Mouse (Mus musculus) kidney, adult 2 months (tissue): ENCODE measurements around the gene Rps10. TPM values are rescaled to one million over a fixed set of nuclear protein-coding genes. Genes with fewer than 3 reads are reported as not detected.

ENCODE experiments used
- DNase-seq: peaks from one replicate; pipeline ENCODE4 v3.0.0; 2021
- H3K27ac ChIP-seq: fragments of 200-500 bp; 2 replicates; pipeline ENCODE4 v1.5.1; 2012; ENCODE audit warnings: low read depth, low read length, control low read depth, inconsistent platforms; ENCODE audit not compliant: insufficient read depth
- H3K27me3 ChIP-seq: fragments of 200-500 bp; replicated peaks from 2 replicates; pipeline ENCODE4 v1.6.1; 2012; ENCODE audit warnings: mild to moderate bottlenecking, moderate library complexity, low read length, inconsistent platforms; ENCODE audit not compliant: control insufficient read depth, insufficient read depth
- H3K36me3 ChIP-seq: fragments of 200-500 bp; 2 replicates; pipeline ENCODE4 v1.6.1; 2012; ENCODE audit warnings: mild to moderate bottlenecking, moderate library complexity, low read length, inconsistent platforms; ENCODE audit not compliant: control insufficient read depth, insufficient read depth
- H3K4me1 ChIP-seq: fragments of 200-500 bp; 2 replicates; pipeline ENCODE4 v1.6.1; 2011; ENCODE audit warnings: low read length; ENCODE audit not compliant: control insufficient read depth, insufficient read depth
- H3K4me3 ChIP-seq: fragments of 200-500 bp; 2 replicates; pipeline ENCODE4 v1.5.1; 2011; ENCODE audit warnings: mild to moderate bottlenecking, low read depth, low read length, control low read depth; ENCODE audit not compliant: insufficient read depth
- CTCF ChIP-seq: fragments of 200-500 bp; conservative IDR thresholded peaks from 2 replicates; pipeline ENCODE4 v1.5.1; 2011; ENCODE audit warnings: low read depth, mild to moderate bottlenecking, control low read depth, low read length, moderate library complexity, mixed read lengths; ENCODE audit not compliant: insufficient read depth, insufficient read length
- POLR2A ChIP-seq: fragments of 200-500 bp; IDR thresholded peaks from one replicate; pipeline ENCODE4 v1.6.1; 2011; ENCODE audit warnings: low read depth, low read length, control low read depth
- WGBS: fragments of 180-500 bp; shearing (Covaris S2); methylation state at CpG from one replicate; pipeline ENCODE4 v1.1.7; 2018; 5-methylcytosine and 5-hydroxymethylcytosine counted together
- polyA plus RNA-seq: library from polyadenylated mRNA; depleted of rRNA; stranded (reverse); fragments of >200 nt; gene quantifications from 2 replicates; pipeline ENCODE4 v1.2.3, GENCODE M21; 2012; rRNA removed

The Rps10 gene
- polyA plus RNA-seq, 1 experiment: 927 TPM

- TF ChIP-seq POLR2A: no peak
- 65% methylated on average over 15 of the region's 15 CpGs for WGBS
- no peaks in the 10 kb centered on the region for H3K27me3 ChIP-seq
- no peak overlapping the region for H3K27ac ChIP-seq
- peaks cover 6% of the 10 kb centered on the region; the same call in 1 of the 2 replicates for H3K4me1 ChIP-seq
- no peak overlapping the region for H3K4me3 ChIP-seq
- no peaks in the 10 kb centered on the region for H3K36me3 ChIP-seq
- DNase-seq: no peak
These were observed 40.7 kb downstream of the Rps10 start for GRCm38 (mm10) chr17:27595659-27596375.

DNA sequence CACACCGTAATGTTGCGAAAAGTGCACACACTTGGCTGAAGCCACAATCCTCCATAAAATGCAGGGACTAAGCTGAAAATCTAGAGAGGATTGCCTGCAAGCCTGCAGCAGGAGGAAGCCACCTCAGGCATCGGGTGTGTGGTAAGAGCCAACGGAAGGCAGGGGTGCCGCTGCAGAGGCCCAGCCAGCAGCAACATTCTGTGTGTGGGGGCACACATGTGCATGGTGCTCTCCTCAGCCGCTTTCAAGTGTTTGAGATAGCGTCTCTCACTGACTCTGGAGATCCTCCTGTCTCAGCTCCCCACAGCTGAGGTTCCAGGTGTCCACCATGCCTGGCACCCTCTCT lies 43.9 kb downstream of the Rps10 start:
- TF ChIP-seq POLR2A (no peak), CTCF (no peak)
- Histone ChIP-seq H3K27ac (no peak overlapping the region), H3K27me3 (no peaks in the 10 kb centered on the region), H3K4me1 (peaks cover 6% of the 10 kb centered on the region), H3K4me3 (no peak overlapping the region), H3K36me3 (no peaks in the 10 kb centered on the region)
- WGBS: 98% methylated on average over 7 of the region's 7 CpGs
- no peak for DNase-seq

GRCm38 (mm10) chr17:27591826-27592564 lies 44.5 kb downstream of the Rps10 start:
- peaks cover 8% of the 10 kb centered on the region for H3K4me1 ChIP-seq
- DNase-seq: no peak
- H3K4me3 ChIP-seq: no peak overlapping the region
- H3K27me3 ChIP-seq: no peaks in the 10 kb centered on the region
- no peak overlapping the region for H3K27ac ChIP-seq
- no peaks in the 10 kb centered on the region for H3K36me3 ChIP-seq
- TF ChIP-seq POLR2A (no peak), CTCF (peak; percentile 46)
- WGBS: 76% methylated on average over 12 of the region's 12 CpGs

DNA sequence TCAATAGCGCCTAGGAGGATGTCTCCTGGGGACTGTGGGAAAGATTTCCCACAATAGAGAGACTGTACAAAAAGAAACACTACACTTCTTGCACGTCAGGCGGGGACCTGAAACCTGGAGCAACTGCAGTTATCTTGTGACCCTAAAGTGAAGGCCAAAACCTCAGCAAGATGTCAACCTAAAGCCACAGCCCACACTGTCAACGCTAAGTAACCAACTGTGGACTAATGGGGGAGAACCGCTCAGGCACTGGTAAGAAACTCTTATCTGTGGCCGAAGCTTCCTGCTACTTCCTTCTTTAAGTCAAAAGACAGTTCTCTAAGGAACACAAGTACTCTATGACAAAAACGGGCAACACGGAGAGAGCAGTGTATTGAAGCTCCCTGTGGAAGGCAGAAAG lies 48.2 kb downstream of the Rps10 start:
- H3K27me3 ChIP-seq: no peaks in the 10 kb centered on the region
- H3K4me3 ChIP-seq: no peak overlapping the region
- DNase-seq: no peak
- H3K36me3 ChIP-seq: no peaks in the 10 kb centered on the region
- H3K4me1 ChIP-seq: peaks cover 13% of the 10 kb centered on the region
- WGBS: 65% methylated on average over 8 of the region's 8 CpGs
- TF ChIP-seq CTCF (no peak), POLR2A (no peak)
- no peak overlapping the region for H3K27ac ChIP-seq

GRCm38 (mm10) chr17:27587252-27587651 lies 49.2 kb downstream of the Rps10 start:
- no peaks in the 10 kb centered on the region for H3K36me3 ChIP-seq
- 49% methylated on average over 12 of the region's 12 CpGs for WGBS
- peak overlapping the region; percentile 15; the same call in 1 of the 2 replicates for H3K27ac ChIP-seq
- H3K4me1 ChIP-seq: peaks cover 13% of the 10 kb centered on the region
- H3K27me3 ChIP-seq: no peaks in the 10 kb centered on the region
- no peak overlapping the region for H3K4me3 ChIP-seq
- no peak for TF ChIP-seq CTCF
- TF ChIP-seq POLR2A: no peak
- peak; percentile 74 for DNase-seq

GRCm38 (mm10) chr17:27586661-27587060 lies 49.8 kb downstream of the Rps10 start:
- WGBS: 60% methylated on average over 9 of the region's 9 CpGs
- no peak overlapping the region for H3K4me3 ChIP-seq
- H3K27ac ChIP-seq: no peak overlapping the region
- TF ChIP-seq POLR2A (no peak), CTCF (no peak)
- H3K27me3 ChIP-seq: no peaks in the 10 kb centered on the region
- no peak for DNase-seq
- no peaks in the 10 kb centered on the region for H3K36me3 ChIP-seq
- H3K4me1 ChIP-seq: peaks cover 13% of the 10 kb centered on the region

DNA sequence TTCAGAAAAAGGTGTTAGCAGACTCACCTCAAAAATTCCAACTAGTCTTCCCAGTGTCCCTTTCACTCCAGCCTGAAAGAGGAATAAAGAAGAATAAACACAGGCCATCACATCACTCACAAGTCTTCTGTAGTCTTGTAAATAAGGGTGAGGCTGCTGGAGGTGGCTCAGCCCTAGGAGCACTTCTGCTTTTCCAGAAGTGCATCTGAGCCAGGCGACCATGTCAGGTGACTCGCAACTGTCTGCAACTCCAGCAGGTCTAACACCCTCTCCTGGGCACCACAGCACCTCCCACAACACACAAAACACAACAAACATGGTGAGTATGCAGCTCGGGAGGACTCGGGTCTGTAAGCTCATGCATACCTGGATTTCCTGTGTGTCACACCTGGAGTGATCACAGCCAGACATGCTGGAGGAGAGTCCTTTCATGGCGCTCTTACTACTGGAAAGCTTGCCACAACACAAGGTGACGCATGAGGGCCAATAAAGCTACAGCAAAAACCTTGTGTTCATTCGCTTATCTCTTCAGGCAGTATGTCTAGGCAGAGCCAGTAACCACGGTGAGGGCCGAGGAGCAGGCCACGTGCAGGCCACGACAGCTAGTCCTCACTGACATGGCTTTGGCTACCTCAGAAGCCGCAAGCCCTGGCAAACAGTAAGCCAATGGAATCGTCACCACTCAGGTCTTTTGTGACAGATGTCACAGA lies 53.1 kb downstream of the Rps10 start:
- no peak for DNase-seq
- 89% methylated on average over 13 of the region's 13 CpGs for WGBS
- TF ChIP-seq CTCF (no peak), POLR2A (no peak)
- no peaks in the 10 kb centered on the region for H3K27me3 ChIP-seq
- no peak overlapping the region for H3K27ac ChIP-seq
- no peak overlapping the region for H3K4me3 ChIP-seq
- peaks cover 13% of the 10 kb centered on the region for H3K4me1 ChIP-seq
- H3K36me3 ChIP-seq: no peaks in the 10 kb centered on the region; the same call in 1 of the 2 replicates

Other genes starting within 250 kb of the Rps10 start
- gene Grm4, start 115.3 kb downstream of the Rps10 start, polyA plus RNA-seq: 0.02 and 0.03 TPM in 2 replicates
- gene Hmga1, start 80.2 kb downstream of the Rps10 start, polyA plus RNA-seq: 37.4 and 38.9 TPM in 2 replicates
- gene AI413582, start 70.9 kb downstream of the Rps10 start, polyA plus RNA-seq: 41.7 and 55.7 TPM in 2 replicates
- gene Nudt3, start 13.2 kb downstream of the Rps10 start, polyA plus RNA-seq: 61.4 and 69.9 TPM in 2 replicates
- gene RPS10-NUDT3, start 1.4 kb downstream of the Rps10 start, polyA plus RNA-seq: not detected in 2 replicates
- 0.58 and 1.3 TPM in 2 replicates for gene Pacsin1, start 18.8 kb upstream of the Rps10 start, polyA plus RNA-seq
- 0.09 and 0.45 TPM in 2 replicates for gene Spdef, start 92.3 kb upstream of the Rps10 start, polyA plus RNA-seq
- 162 and 189 TPM in 2 replicates for gene D17Wsu92e, start 184.0 kb upstream of the Rps10 start, polyA plus RNA-seq
- gene Snrpc, start 201.5 kb upstream of the Rps10 start, polyA plus RNA-seq: 55.8 and 61.2 TPM in 2 replicates
- 8.0 and 9.6 TPM in 2 replicates for gene Uhrf1bp1, start 219.8 kb upstream of the Rps10 start, polyA plus RNA-seq